8 mouse cellular contexts compared by ENCODE assay signal in genomic region chr2:90490279-90491046, GRCm38 (mm10).
A peak's percentile ranks its signal among the peaks of the same experiment; 100 is the strongest.
DNase-seq lines count a peak whose midpoint lies in the region; ATAC-seq and TF ChIP-seq lines count a peak whose summit lies in the region.

No protein-coding gene starts in this region.

- no peak for DNase-seq in hindbrain, embryonic 10.5 days (ENCODE audit: low spot score)
- DNase-seq in adipocyte (ENCODE audit: low spot score) = peak; percentile 10
- no peak for DNase-seq in heart, postnatal 0 days (ENCODE audit: low spot score)
- DNase-seq in thymus, postnatal 0 days (ENCODE audit: low spot score) = no peak
- no peak for DNase-seq in right cerebral cortex, postnatal 25 days
- DNase-seq in kidney, postnatal 25 days = no peak

- no peaks in the 10 kb centered on the region for H3K27me3 ChIP-seq in hindbrain, embryonic 15.5 days
- no peaks in the 10 kb centered on the region for H3K27me3 ChIP-seq in hindbrain, embryonic 10.5 days (ENCODE audit: insufficient read depth, poor library complexity, severe bottlenecking)
- no peaks in the 10 kb centered on the region for H3K27me3 ChIP-seq in heart, postnatal 0 days (ENCODE audit: control insufficient read depth, insufficient read depth, low read length)

- peak; percentile 53; the same call in 1 of the 2 replicates for ATAC-seq in hindbrain, embryonic 15.5 days (ENCODE audit: low FRiP score, low read depth)
- no peak for ATAC-seq in heart, postnatal 0 days (ENCODE audit: insufficient read depth, low read depth)
- ATAC-seq in neutrophil, adult 5-6 weeks (ENCODE audit: extremely low read depth, insufficient number of reproducible peaks, low FRiP score, poor library complexity, severe bottlenecking) = peak; percentile 83

- H3K36me3 ChIP-seq in hindbrain, embryonic 15.5 days = no peaks in the 10 kb centered on the region
- no peaks in the 10 kb centered on the region for H3K36me3 ChIP-seq in hindbrain, embryonic 10.5 days
- H3K36me3 ChIP-seq in heart, postnatal 0 days (replicated peaks; ENCODE audit: control insufficient read depth, insufficient read depth, low read length) = no peaks in the 10 kb centered on the region

- no peak overlapping the region for H3K9ac ChIP-seq in hindbrain, embryonic 15.5 days
- no peak overlapping the region for H3K9ac ChIP-seq in heart, postnatal 0 days (replicated peaks; ENCODE audit: low read depth, low read length)

- 0 out of 2 replicates have a peak overlapping the region, but pooled peaks have one; percentile 54 for H3K27ac ChIP-seq in hindbrain, embryonic 15.5 days (replicated peaks)
- no peak overlapping the region for H3K27ac ChIP-seq in hindbrain, embryonic 10.5 days
- peak overlapping the region; percentile 34; the same call in 1 of the 2 replicates for H3K27ac ChIP-seq in heart, postnatal 0 days (ENCODE audit: low read depth)

- H3K4me3 ChIP-seq in hindbrain, embryonic 15.5 days = no peak overlapping the region
- H3K4me3 ChIP-seq in hindbrain, embryonic 10.5 days = no peak overlapping the region
- H3K4me3 ChIP-seq in heart, postnatal 0 days (ENCODE audit: low read depth, low read length) = no peak overlapping the region

- 48% methylated on average over 13 of the region's 13 CpGs for WGBS in hindbrain, embryonic 15.5 days
- WGBS in hindbrain, embryonic 10.5 days = 68% methylated on average over 13 of the region's 13 CpGs
- 31% methylated on average over 13 of the region's 13 CpGs for WGBS in heart, postnatal 0 days

- H3K9me3 ChIP-seq in hindbrain, embryonic 15.5 days = no peaks in the 10 kb centered on the region
- no peaks in the 10 kb centered on the region for H3K9me3 ChIP-seq in hindbrain, embryonic 10.5 days
- no peaks in the 10 kb centered on the region for H3K9me3 ChIP-seq in heart, postnatal 0 days (replicated peaks; ENCODE audit: control insufficient read depth, low read length)

- TF ChIP-seq CTCF in heart, postnatal 0 days (IDR thresholded peaks at IDR 0.05; ENCODE audit: low read depth) = no peak

- TF ChIP-seq EP300 in heart, postnatal 0 days (IDR thresholded peaks at IDR 0.05; ENCODE audit: low read depth) = no peak

- H3K4me1 ChIP-seq in hindbrain, embryonic 15.5 days (replicated peaks) = peaks cover 16% of the 10 kb centered on the region
- peaks cover 15% of the 10 kb centered on the region for H3K4me1 ChIP-seq in hindbrain, embryonic 10.5 days (replicated peaks)
- peaks cover 4% of the 10 kb centered on the region; the same call in 1 of the 2 replicates for H3K4me1 ChIP-seq in heart, postnatal 0 days (ENCODE audit: control insufficient read depth, insufficient read depth)

- no peak overlapping the region for H3K4me2 ChIP-seq in hindbrain, embryonic 15.5 days
- peak overlapping the region; percentile 15; the same call in 1 of the 2 replicates for H3K4me2 ChIP-seq in heart, postnatal 0 days (ENCODE audit: low read depth, low read length)
